Mouse (Mus musculus): ENCODE measurements around the gene Adgrb3.

DNA sequence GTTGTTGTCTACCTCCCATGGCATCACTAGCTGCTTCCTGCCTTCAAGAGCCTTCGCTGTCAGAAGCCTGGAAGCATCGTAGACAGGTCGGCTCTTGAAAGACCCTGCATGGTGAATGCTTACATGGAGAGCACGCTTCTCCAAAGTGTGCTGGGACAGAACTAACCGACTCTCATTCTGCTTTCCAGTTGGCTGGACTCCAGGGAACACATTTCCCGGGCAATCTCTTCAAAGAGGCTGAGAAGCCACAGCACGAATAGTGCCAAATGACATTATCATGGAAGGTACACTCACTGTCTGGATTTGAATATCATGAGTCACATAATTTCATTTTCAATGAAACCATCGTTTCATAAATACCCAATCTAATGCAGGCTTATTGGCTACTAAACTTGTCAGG is 548.0 kb downstream of the Adgrb3 start:
- TF ChIP-seq CTCF (IDR thresholded peaks at IDR 0.05; ENCODE audit: insufficient read depth, low read length) (no peak), POLR2A (IDR thresholded peaks at IDR 0.05; ENCODE audit: borderline replicate concordance, extremely low read depth, low read depth, low read length) (no peak)

Measured in lung, adult 2 months (tissue).